Mouse (Mus musculus) megakaryocyte progenitor cell, adult 5-6 weeks (primary cell): Measurements from ENCODE around the gene Rab11fip5. TPM values are rescaled to one million over a fixed set of nuclear protein-coding genes. Genes with fewer than 3 reads are reported as not detected.

ENCODE experiments used
- ATAC-seq: replicated peaks from 2 replicates; pipeline ENCODE4 v1.8.0; 2016; ENCODE audit warnings: mild to moderate bottlenecking, moderate TSS enrichment, inconsistent platforms; ENCODE audit not compliant: poor library complexity
- total RNA-seq, 2 experiments: library from RNA; stranded (forward) in 1 of 2; stranded (reverse) in 1 of 2; fragments of 157-497, 149-512 nt in 1 of 2; fragments of 200-1000 nt in 1 of 2; gene quantifications; 2 replicates each; pipeline versions ENCODE4 v1.2.3 to v1.2.4; 2015 to 2017

Gene Rab11fip5
- total RNA-seq (2015) (4.2 and 4.4 TPM in 2 replicates), total RNA-seq (2017) (3.1 and 5.5 TPM in 2 replicates)

- ATAC-seq: no peak
Measured at GRCm38 (mm10) chr6:85373951-85374733, at the start of gene Rab11fip5. Gene Rab11fip5 (minus strand): TSS chr6:85374634.

- no peak for ATAC-seq
Measured at GRCm38 (mm10) chr6:85423836-85424379, 49.5 kb upstream of the Rab11fip5 start, which contains the start of gene Noto. Gene Noto (plus strand): TSS chr6:85423886.

GRCm38 (mm10) chr6:85419150-85419549 lies 44.7 kb upstream of the Rab11fip5 start:
- no peak for ATAC-seq

- ATAC-seq: no peak
Measured at GRCm38 (mm10) chr6:85415829-85416228, 41.4 kb upstream of the Rab11fip5 start.

- peak; percentile 91 for ATAC-seq
Measured at GRCm38 (mm10) chr6:85410771-85411273, 36.4 kb upstream of the Rab11fip5 start.

- ATAC-seq: no peak
Measured at GRCm38 (mm10) chr6:85409003-85409402, 34.6 kb upstream of the Rab11fip5 start.

GRCm38 (mm10) chr6:85403039-85403438 lies 28.6 kb upstream of the Rab11fip5 start:
- ATAC-seq: no peak

GRCm38 (mm10) chr6:85402613-85403012 lies 28.2 kb upstream of the Rab11fip5 start:
- ATAC-seq: 0 out of 2 replicates have a peak, but pooled peaks have one; percentile 29

- no peak for ATAC-seq
Measured at GRCm38 (mm10) chr6:85399715-85400114, 25.3 kb upstream of the Rab11fip5 start.

- ATAC-seq: peak; percentile 92
Measured at GRCm38 (mm10) chr6:85397165-85397564, 22.7 kb upstream of the Rab11fip5 start.

GRCm38 (mm10) chr6:85395360-85395759 lies 20.9 kb upstream of the Rab11fip5 start:
- ATAC-seq: no peak

- peak; percentile 87 for ATAC-seq
Measured at GRCm38 (mm10) chr6:85391803-85392202, 17.4 kb upstream of the Rab11fip5 start.

GRCm38 (mm10) chr6:85388608-85389007 lies 14.2 kb upstream of the Rab11fip5 start:
- peak; percentile 88 for ATAC-seq

- ATAC-seq: no peak
Measured at GRCm38 (mm10) chr6:85382791-85383190, 8.4 kb upstream of the Rab11fip5 start.

- no peak for ATAC-seq
Measured at GRCm38 (mm10) chr6:85381648-85382020, 7.2 kb upstream of the Rab11fip5 start.

- ATAC-seq: peak; percentile 58
Measured at GRCm38 (mm10) chr6:85380901-85381647, 6.6 kb upstream of the Rab11fip5 start.

GRCm38 (mm10) chr6:85380201-85380900 lies 5.9 kb upstream of the Rab11fip5 start:
- ATAC-seq: peak; percentile 93

GRCm38 (mm10) chr6:85378629-85379028 lies 4.2 kb upstream of the Rab11fip5 start:
- no peak for ATAC-seq

GRCm38 (mm10) chr6:85377876-85378275 lies 3.4 kb upstream of the Rab11fip5 start:
- ATAC-seq: no peak

- ATAC-seq: no peak
Measured at GRCm38 (mm10) chr6:85377066-85377734, 2.8 kb upstream of the Rab11fip5 start.
